Mouse (Mus musculus) liver, embryonic 16.5 days (tissue): ENCODE results near the gene Zfp93. TPM values are rescaled to one million over a fixed set of nuclear protein-coding genes. Genes with fewer than 3 reads are reported as not detected.
A peak's percentile ranks its signal among the peaks of the same experiment; 100 is the strongest.

Experiments used
- ATAC-seq: fragments of 200-750 bp; cut with Nextera tagmentation; 2 replicates; pipeline ENCODE4 v1.8.0; 2017; ENCODE audit warnings: low read depth, mild to moderate bottlenecking, moderate number of reproducible peaks, moderate library complexity
- H3K27ac ChIP-seq: fragments of 300-500 bp; sonication (generic); 2 replicates; pipeline ENCODE4 v1.5.1; 2014; ENCODE audit warnings: mild to moderate bottlenecking, low read length
- H3K27me3 ChIP-seq: fragments of 300-500 bp; sonication (generic); 2 replicates; pipeline ENCODE4 v1.6.1; 2014; ENCODE audit warnings: low read depth, low read length, mixed read lengths; ENCODE audit not compliant: control insufficient read depth, insufficient read depth
- H3K36me3 ChIP-seq: fragments of 300-500 bp; sonication (generic); 2 replicates; pipeline ENCODE4 v1.6.1; 2014; ENCODE audit warnings: mild to moderate bottlenecking; ENCODE audit not compliant: control insufficient read depth, insufficient read depth
- H3K4me1 ChIP-seq: fragments of 300-500 bp; sonication (generic); 2 replicates; pipeline ENCODE4 v1.6.1; 2014; ENCODE audit warnings: low read depth, low read length, mixed read lengths; ENCODE audit not compliant: control insufficient read depth
- H3K4me2 ChIP-seq: fragments of 300-500 bp; sonication (generic); 2 replicates; pipeline ENCODE4 v1.6.1; 2014; ENCODE audit warnings: low read depth, low read length, mixed read lengths
- H3K4me3 ChIP-seq: fragments of 300-500 bp; sonication (generic); 2 replicates; pipeline ENCODE4 v1.5.1; 2014; ENCODE audit warnings: low read depth, mild to moderate bottlenecking, low read length
- H3K9ac ChIP-seq: fragments of 300-500 bp; sonication (generic); 2 replicates; pipeline ENCODE4 v1.6.1; 2014; ENCODE audit warnings: low read depth, low read length
- H3K9me3 ChIP-seq: fragments of 300-500 bp; sonication (generic); replicated peaks from 2 replicates; pipeline ENCODE4 v1.6.1; 2016; ENCODE audit warnings: low read length; ENCODE audit not compliant: control insufficient read depth
- WGBS: fragments of 180-500 bp; shearing (Covaris S2); extraction: QIAGEN DNeasy Blood & Tissue Kit; methylation state at CpG from one replicate; pipeline ENCODE4 v1.1.7; 2014; ENCODE audit not compliant: insufficient replicate concordance; 5-methylcytosine and 5-hydroxymethylcytosine counted together
- polyA plus RNA-seq: library from polyadenylated mRNA; unstranded; fragments of >200 nt; fragmentation: Nextera tagmentation; extraction: Ambion mirVana; gene quantifications from 2 replicates; pipeline ENCODE4 v1.2.1, GENCODE M21; 2015

The Zfp93 gene
- 1.1 and 1.3 TPM in 2 replicates for polyA plus RNA-seq

- H3K4me2 ChIP-seq = peak within 1 kb of the TSS; percentile 63
- peak; percentile 91 for ATAC-seq
- H3K9ac ChIP-seq = peak within 1 kb of the TSS; percentile 70
- H3K27me3 ChIP-seq = no peaks in the 10 kb centered on the region
- peak within 1 kb of the TSS; percentile 64 for H3K4me3 ChIP-seq
- peaks cover 4% of the 10 kb centered on the region; the same call in 1 of the 2 replicates for H3K36me3 ChIP-seq
- no peaks in the 10 kb centered on the region for H3K9me3 ChIP-seq
- 5% methylated on average over 12 of the region's 12 CpGs for WGBS
- H3K27ac ChIP-seq = no peak within 1 kb of the TSS
- no peaks in the 10 kb centered on the region for H3K4me1 ChIP-seq
Observed at GRCm38 (mm10) chr7:24270288-24270672, at the start of gene Zfp93. TSS of gene Zfp93 (plus strand) at chr7:24270420.

- Histone ChIP-seq H3K4me1 (no peaks in the 10 kb centered on the region; the same call in 1 of the 2 replicates), H3K27ac (no peak within 1 kb of the TSS), H3K36me3 (no peaks in the 10 kb centered on the region; the same call in 1 of the 2 replicates), H3K4me3 (peak within 1 kb of the TSS; percentile 65), H3K9me3 (no peaks in the 10 kb centered on the region), H3K9ac (peak within 1 kb of the TSS; percentile 55), H3K27me3 (no peaks in the 10 kb centered on the region), H3K4me2 (peak within 1 kb of the TSS; percentile 60)
- ATAC-seq = peak; percentile 77; the same call in 1 of the 2 replicates
- 5% methylated on average over 28 of the region's 28 CpGs for WGBS
Observed at GRCm38 (mm10) chr7:24237040-24237791, 33.0 kb upstream of the Zfp93 start, which contains the start of gene Zfp109. TSS of gene Zfp109 (minus strand) at chr7:24237560.

- H3K27ac ChIP-seq = no peak overlapping the region
- 0 out of 2 replicates have a peak, but pooled peaks have one; percentile 27 for ATAC-seq
- no peaks in the 10 kb centered on the region for H3K4me1 ChIP-seq
- H3K9ac ChIP-seq = no peak overlapping the region
- peak overlapping the region; percentile 53 for H3K4me2 ChIP-seq
- no peaks in the 10 kb centered on the region for H3K27me3 ChIP-seq
- H3K36me3 ChIP-seq = no peaks in the 10 kb centered on the region
- WGBS = 48% methylated on average over 9 of the region's 9 CpGs
- H3K9me3 ChIP-seq = no peaks in the 10 kb centered on the region
- peak overlapping the region; percentile 56 for H3K4me3 ChIP-seq
Observed at GRCm38 (mm10) chr7:24253779-24254615, 16.2 kb upstream of the Zfp93 start.

DNA sequence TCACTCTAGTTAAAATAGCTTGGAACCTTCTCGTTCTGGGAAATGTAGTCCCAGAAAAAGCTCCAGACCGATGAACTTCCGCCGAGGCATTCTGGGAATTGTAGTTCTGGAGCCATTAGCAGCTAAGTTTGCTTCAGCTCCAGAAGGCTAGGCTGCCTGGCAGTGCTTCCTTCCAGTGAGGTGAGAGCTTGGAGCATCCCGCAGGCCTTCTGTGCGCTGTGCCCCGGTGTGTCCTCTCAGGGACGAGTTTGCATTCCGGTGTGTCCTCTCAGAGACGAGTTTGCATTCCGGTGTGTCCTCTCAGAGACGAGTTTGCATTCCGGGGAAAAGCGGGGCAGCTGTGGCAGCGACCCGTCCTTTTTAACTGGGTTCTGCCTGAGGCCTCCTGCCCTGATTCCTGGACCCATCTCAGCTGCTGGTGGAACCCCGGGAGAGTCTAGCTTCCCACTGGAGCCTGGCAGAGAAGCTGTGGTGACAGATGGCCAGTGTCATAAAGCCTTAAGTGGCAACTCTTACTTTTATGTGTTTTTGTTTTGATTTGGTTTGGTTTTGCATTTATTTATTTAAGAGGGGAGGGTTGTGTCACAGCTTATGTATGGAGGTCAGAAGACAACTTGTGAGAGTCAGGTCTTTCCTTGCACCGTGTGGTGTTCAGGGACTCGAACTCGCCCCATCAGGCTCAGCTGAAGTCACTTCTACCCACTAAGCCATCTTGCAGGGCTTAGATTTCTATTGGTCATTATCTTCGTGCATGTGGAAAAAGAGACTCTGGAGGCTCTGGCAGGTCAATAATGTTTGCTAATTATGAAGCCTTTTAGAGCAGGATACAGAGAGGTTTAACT is 15.4 kb upstream of the Zfp93 start, which contains the start of gene Zfp108:
Gene Zfp108, plus strand, starts transcription at position 162 of the 842 bp plus-strand sequence.
- Histone ChIP-seq H3K9ac (peak within 1 kb of the TSS; percentile 55), H3K27me3 (no peaks in the 10 kb centered on the region), H3K36me3 (no peaks in the 10 kb centered on the region), H3K4me1 (no peaks in the 10 kb centered on the region), H3K4me3 (peak within 1 kb of the TSS; percentile 56), H3K27ac (no peak within 1 kb of the TSS), H3K4me2 (peak within 1 kb of the TSS; percentile 53), H3K9me3 (no peaks in the 10 kb centered on the region)
- peak; percentile 77 for ATAC-seq
- WGBS = 18% methylated on average over 21 of the region's 21 CpGs

DNA sequence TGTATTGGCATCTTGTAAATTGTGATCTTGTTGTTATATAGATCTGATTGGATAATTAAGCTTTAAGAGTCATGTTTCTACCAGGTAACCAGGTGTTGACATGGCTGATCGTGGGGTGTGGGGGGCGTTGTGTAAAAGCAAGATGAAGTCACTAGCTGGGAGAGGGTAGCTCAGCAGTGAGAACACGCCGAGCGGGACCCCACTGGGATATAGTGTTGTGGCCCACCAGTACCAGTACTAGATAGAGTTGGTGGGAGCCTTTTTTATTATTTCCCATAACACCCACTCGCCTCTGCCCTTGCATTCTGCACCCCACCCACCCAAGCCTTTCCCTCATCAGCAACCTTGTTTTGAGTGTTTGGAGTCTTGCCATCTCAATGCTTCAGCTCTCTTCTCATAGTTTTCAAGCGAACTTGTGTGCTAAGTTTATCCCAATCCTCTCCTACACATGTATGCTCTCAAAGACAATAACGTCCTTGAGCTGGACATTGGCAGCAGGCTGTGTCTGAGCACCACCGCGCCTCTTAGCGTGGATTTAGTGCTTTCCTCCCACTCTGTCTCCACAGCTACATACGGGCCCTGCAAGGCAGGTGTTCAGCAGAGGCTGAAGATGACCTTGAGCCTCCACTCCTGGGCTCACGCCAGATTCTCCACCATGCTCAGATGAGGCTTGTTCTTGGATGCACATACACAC is 10.8 kb upstream of the Zfp93 start:
- WGBS = 71% methylated on average over 13 of the region's 13 CpGs
- no peaks in the 10 kb centered on the region for H3K4me1 ChIP-seq
- H3K27ac ChIP-seq = no peak overlapping the region
- ATAC-seq = no peak
- no peak overlapping the region for H3K9ac ChIP-seq
- no peak overlapping the region for H3K4me3 ChIP-seq
- no peak overlapping the region for H3K4me2 ChIP-seq
- no peaks in the 10 kb centered on the region for H3K36me3 ChIP-seq
- no peaks in the 10 kb centered on the region for H3K9me3 ChIP-seq
- H3K27me3 ChIP-seq = no peaks in the 10 kb centered on the region

DNA sequence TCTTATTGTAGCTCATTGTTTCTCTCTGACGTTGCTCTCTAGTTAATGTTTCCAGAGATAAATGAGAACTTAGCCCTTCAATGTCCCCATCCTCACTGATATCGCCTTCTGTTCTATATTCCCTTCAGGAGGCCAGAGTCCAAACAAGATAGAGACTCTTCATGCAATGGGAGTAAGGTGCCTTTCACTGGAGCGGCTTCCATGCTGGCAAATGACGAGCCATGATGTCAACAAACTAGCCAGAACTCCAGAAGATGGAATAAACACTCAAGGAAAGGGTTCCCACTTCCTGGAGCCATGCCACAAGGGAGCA is 10.3 kb upstream of the Zfp93 start:
- Histone ChIP-seq H3K27ac (no peak overlapping the region), H3K4me3 (no peak overlapping the region), H3K9me3 (no peaks in the 10 kb centered on the region), H3K36me3 (no peaks in the 10 kb centered on the region), H3K9ac (no peak overlapping the region), H3K4me1 (no peaks in the 10 kb centered on the region), H3K4me2 (no peak overlapping the region), H3K27me3 (no peaks in the 10 kb centered on the region)
- WGBS = 66% methylated on average over 4 of the region's 4 CpGs
- ATAC-seq = no peak

DNA sequence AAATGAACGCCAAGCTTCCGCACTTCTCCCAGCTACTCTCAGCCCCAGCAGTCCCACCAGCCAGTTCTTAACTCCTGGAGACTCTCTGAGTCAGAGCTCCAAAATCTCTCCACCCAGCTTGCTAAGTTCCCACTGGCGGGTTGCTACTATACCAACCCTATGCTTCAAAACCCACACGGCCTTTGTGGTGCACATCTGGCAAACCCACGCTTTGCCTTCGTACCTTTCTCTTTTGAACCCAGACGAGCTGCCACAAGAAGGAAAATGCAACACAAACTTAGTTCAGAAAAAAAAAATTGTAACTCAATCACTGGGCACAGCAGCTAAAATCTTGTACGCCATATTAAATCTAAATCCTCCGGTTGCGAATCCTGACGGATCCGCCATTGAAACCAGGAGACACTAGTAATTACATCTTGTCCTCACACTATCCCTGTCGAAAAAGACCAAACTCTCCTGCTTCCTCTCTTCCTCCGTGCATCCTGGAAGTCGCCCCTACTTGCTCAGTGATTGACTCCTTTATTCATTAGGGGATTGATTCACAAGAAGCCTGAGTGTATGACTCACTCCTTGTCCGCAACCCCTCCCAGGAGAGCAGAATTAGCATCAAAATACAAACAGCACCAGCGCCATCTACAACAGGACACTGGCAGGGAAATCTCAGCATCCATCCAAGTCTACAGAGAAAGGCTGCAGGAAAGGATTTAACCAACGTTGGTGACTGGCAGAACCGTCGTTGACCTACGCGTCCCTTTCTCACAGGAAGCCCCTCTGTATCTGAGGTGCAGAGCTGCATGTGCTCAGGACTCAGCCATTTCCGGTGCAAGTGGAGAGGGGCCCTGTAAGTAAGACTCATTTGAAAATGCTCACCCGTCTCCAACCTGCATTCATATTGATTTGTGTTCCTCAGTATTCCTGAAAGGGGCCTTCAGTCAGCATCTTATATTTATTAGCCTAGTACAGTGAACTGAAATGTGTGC is 1.8 kb upstream of the Zfp93 start:
- no peaks in the 10 kb centered on the region for H3K9me3 ChIP-seq
- WGBS = 61% methylated on average over 24 of the region's 24 CpGs
- no peak overlapping the region for H3K4me3 ChIP-seq
- no peak overlapping the region for H3K4me2 ChIP-seq
- ATAC-seq = no peak
- no peak overlapping the region for H3K27ac ChIP-seq
- no peaks in the 10 kb centered on the region for H3K36me3 ChIP-seq
- no peaks in the 10 kb centered on the region for H3K27me3 ChIP-seq
- H3K4me1 ChIP-seq = no peaks in the 10 kb centered on the region
- no peak overlapping the region for H3K9ac ChIP-seq
